9 mouse cellular contexts compared by ENCODE assay signal in genomic region chr12:54558106-54558505, GRCm38 (mm10).
DNase-seq lines count a peak whose midpoint lies in the region; ATAC-seq and TF ChIP-seq lines count a peak whose summit lies in the region.
"Had no signal": no experiment of that assay in that cellular context is flagged by ENCODE, and none has a peak within 500 bp of the region (broad histone marks: within the 10 kb centered on the region; RNA-seq: fewer than 3 reads in every experiment).

No protein-coding gene starts in this region.

- H3K9me3 ChIP-seq in hindbrain, embryonic 16.5 days (ENCODE audit: control insufficient read depth, low read length), result no peaks in the 10 kb centered on the region
- no peaks in the 10 kb centered on the region for H3K9me3 ChIP-seq in midbrain, postnatal 0 days (ENCODE audit: low read length)
- no peaks in the 10 kb centered on the region for H3K9me3 ChIP-seq in liver, embryonic 12.5 days (replicated peaks)

- H3K27me3 ChIP-seq in hindbrain, embryonic 16.5 days (replicated peaks; ENCODE audit: control insufficient read depth, insufficient read depth, low read length), result no peaks in the 10 kb centered on the region
- no peaks in the 10 kb centered on the region for H3K27me3 ChIP-seq in midbrain, postnatal 0 days (ENCODE audit: insufficient read depth, low read length)
- H3K27me3 ChIP-seq in liver, embryonic 12.5 days (replicated peaks), result no peaks in the 10 kb centered on the region

- intact Hi-C loops in left cerebral cortex, postnatal 25 days (cut with DNase I), result loop anchor here (5.0 to 10.0 kb wide), 3 partner anchors 461 to 1641 kb away; no protein-coding TSS in a partner anchor

- 0 out of 2 replicates have a peak, but pooled peaks have one; percentile 45 for ATAC-seq in cerebellum, adult (ENCODE audit: insufficient number of reproducible peaks, low FRiP score, low TSS enrichment)
- ATAC-seq in hindbrain, embryonic 16.5 days, result peak; percentile 91
- peak; percentile 71; the same call in 1 of the 2 replicates for ATAC-seq in midbrain, postnatal 0 days (ENCODE audit: low FRiP score)
- no peak for ATAC-seq in liver, embryonic 12.5 days

- no peak overlapping the region for H3K4me2 ChIP-seq in hindbrain, embryonic 16.5 days (ENCODE audit: low read length)
- no peak overlapping the region for H3K4me2 ChIP-seq in midbrain, postnatal 0 days (ENCODE audit: low read depth, low read length, poor library complexity, severe bottlenecking)
- no peak overlapping the region for H3K4me2 ChIP-seq in liver, embryonic 12.5 days

- no peak for DNase-seq in cerebellum, adult 11 months
- peak; percentile 46 to 67 for DNase-seq in left cerebral cortex, postnatal 25 days (ENCODE audit: low spot score in 2 of 2)
- DNase-seq in left cerebral cortex, adult 8-10 months (ENCODE audit: low spot score in 2 of 2), result no peak
- DNase-seq in brain, adult 2 months (ENCODE audit: low read depth, low spot score), result peak; percentile 72
- DNase-seq in midbrain, postnatal 0 days (ENCODE audit: low spot score), result peak; percentile 88

- no peak overlapping the region for H3K9ac ChIP-seq in hindbrain, embryonic 16.5 days (ENCODE audit: low read depth, low read length)
- H3K9ac ChIP-seq in midbrain, postnatal 0 days (replicated peaks; ENCODE audit: low read length, poor library complexity, severe bottlenecking), result no peak overlapping the region
- no peak overlapping the region for H3K9ac ChIP-seq in liver, embryonic 12.5 days

- H3K36me3 ChIP-seq in hindbrain, embryonic 16.5 days (ENCODE audit: control insufficient read depth, insufficient read depth, low read length), result no peaks in the 10 kb centered on the region
- H3K36me3 ChIP-seq in midbrain, postnatal 0 days (ENCODE audit: insufficient read depth, low read length), result no peaks in the 10 kb centered on the region
- H3K36me3 ChIP-seq in liver, embryonic 12.5 days, result no peaks in the 10 kb centered on the region

- WGBS in hindbrain, embryonic 16.5 days, result 41% methylated on average over 2 of the region's 2 CpGs
- 31% methylated on average over 2 of the region's 2 CpGs for WGBS in midbrain, postnatal 0 days
- 32% methylated on average over 2 of the region's 2 CpGs for WGBS in liver, embryonic 12.5 days (ENCODE audit: insufficient replicate concordance)

- no peak overlapping the region for H3K4me3 ChIP-seq in hindbrain, embryonic 16.5 days (ENCODE audit: low read length)
- H3K4me3 ChIP-seq in midbrain, postnatal 0 days (ENCODE audit: low read depth, low read length), result no peak overlapping the region
- no peak overlapping the region for H3K4me3 ChIP-seq in liver, embryonic 12.5 days

- H3K27ac ChIP-seq in hindbrain, embryonic 16.5 days (ENCODE audit: low read depth, low read length), result no peak overlapping the region
- H3K27ac ChIP-seq in midbrain, postnatal 0 days (ENCODE audit: low read depth, low read length), result peak overlapping the region; percentile 12; the same call in 1 of the 2 replicates
- H3K27ac ChIP-seq in liver, embryonic 12.5 days, result no peak overlapping the region
- H3K27ac ChIP-seq: macrophage had no signal

- peak; percentile 91 for TF ChIP-seq CTCF in midbrain, postnatal 0 days (IDR thresholded peaks at IDR 0.05)

- H3K4me1 ChIP-seq in hindbrain, embryonic 16.5 days (ENCODE audit: control insufficient read depth, insufficient read depth, low read depth, low read length), result no peaks in the 10 kb centered on the region
- H3K4me1 ChIP-seq in midbrain, postnatal 0 days (ENCODE audit: insufficient read depth, low read length), result no peaks in the 10 kb centered on the region
- no peaks in the 10 kb centered on the region for H3K4me1 ChIP-seq in liver, embryonic 12.5 days

Comparison
In these comparisons a context has a peak if more than half of its experiments do, and no peak if none do; other contexts are left out.
1. DNase-seq: peak in left cerebral cortex, postnatal 25 days (2 of 2), brain, adult 2 months (single experiment) and midbrain, postnatal 0 days (single experiment); none in cerebellum, adult 11 months (single experiment) and left cerebral cortex, adult 8-10 months (0 of 2).